Mouse (Mus musculus) stomach, embryonic 16.5 days (tissue): ENCODE data around the gene Dmbt1. TPM values are rescaled to one million over a fixed set of nuclear protein-coding genes. Genes with fewer than 3 reads are reported as not detected.
"Not testable (repeated sequence)": the region's sequence is repeated elsewhere in the genome, so short reads cannot be mapped to it uniquely, and the experiment has no call there.

ENCODE experiments used
- ATAC-seq: fragments of 200-750 bp; cut with Nextera tagmentation; 2 replicates; pipeline ENCODE4 v1.8.0; 2017; ENCODE audit warnings: moderate number of reproducible peaks, moderate TSS enrichment; ENCODE audit not compliant: insufficient read depth, low FRiP score
- H3K27ac ChIP-seq: fragments of 300-500 bp; sonication (generic); 2 replicates; pipeline ENCODE4 v1.5.1; 2014; ENCODE audit warnings: low read length
- H3K27me3 ChIP-seq: fragments of 300-500 bp; sonication (generic); 2 replicates; pipeline ENCODE4 v1.6.1; 2014; ENCODE audit warnings: low read length, control low read depth, mixed read lengths; ENCODE audit not compliant: control insufficient read depth, insufficient read depth
- H3K36me3 ChIP-seq: fragments of 300-500 bp; sonication (generic); 2 replicates; pipeline ENCODE4 v1.6.1; 2014; ENCODE audit warnings: low read length; ENCODE audit not compliant: control insufficient read depth, insufficient read depth
- H3K4me1 ChIP-seq: fragments of 300-500 bp; sonication (generic); 2 replicates; pipeline ENCODE4 v1.6.1; 2014; ENCODE audit warnings: low read length, control low read depth, mixed read lengths; ENCODE audit not compliant: control insufficient read depth, insufficient read depth
- H3K4me2 ChIP-seq: fragments of 300-500 bp; sonication (generic); 2 replicates; pipeline ENCODE4 v1.6.1; 2014; ENCODE audit warnings: low read depth, low read length, mixed read lengths
- H3K4me3 ChIP-seq: fragments of 300-500 bp; sonication (generic); replicated peaks from 2 replicates; pipeline ENCODE4 v1.5.1; 2014; ENCODE audit warnings: mild to moderate bottlenecking, low read length
- H3K9ac ChIP-seq: fragments of 300-500 bp; sonication (generic); 2 replicates; pipeline ENCODE4 v1.6.1; 2014; ENCODE audit warnings: low read length
- H3K9me3 ChIP-seq: fragments of 300-500 bp; sonication (generic); replicated peaks from 2 replicates; pipeline ENCODE4 v1.6.1; 2016; ENCODE audit warnings: low read length, control low read depth; ENCODE audit not compliant: control insufficient read depth
- WGBS: fragments of 180-500 bp; shearing (Covaris S2); extraction: QIAGEN DNeasy Blood & Tissue Kit; methylation state at CpG from one replicate; pipeline ENCODE4 v1.1.7; 2014; 5-methylcytosine and 5-hydroxymethylcytosine counted together
- polyA plus RNA-seq: library from polyadenylated mRNA; unstranded; fragments of >200 nt; fragmentation: Nextera tagmentation; extraction: Ambion mirVana; gene quantifications from 2 replicates; pipeline ENCODE4 v1.2.1, GENCODE M21; 2015

The Dmbt1 gene
- polyA plus RNA-seq, 1 experiment from 2014 or later = 68.6 TPM

DNA sequence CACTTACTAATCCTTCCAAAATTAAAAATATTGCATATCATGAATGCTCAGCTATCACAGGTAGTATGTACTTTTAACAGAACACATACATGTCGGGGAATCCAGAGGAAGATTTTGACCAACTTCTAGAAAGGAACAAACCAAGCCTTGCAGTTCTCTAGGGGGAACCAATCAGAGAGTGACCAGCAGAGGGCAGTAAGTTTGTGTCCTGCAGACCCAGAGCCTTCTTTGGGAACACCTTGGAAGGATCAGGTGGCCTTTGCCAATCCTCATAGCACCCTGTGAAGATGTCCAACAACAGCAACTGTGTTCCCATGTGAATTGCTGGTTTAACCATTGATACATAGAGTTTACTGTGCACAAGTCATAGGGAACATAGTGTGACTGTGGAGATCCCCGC is 30.7 kb downstream of the Dmbt1 start:
- Histone ChIP-seq H3K27me3 (no peaks in the 10 kb centered on the region), H3K4me2 (no peak overlapping the region), H3K9ac (no peak overlapping the region), H3K4me1 (no peaks in the 10 kb centered on the region), H3K36me3 (no peaks in the 10 kb centered on the region), H3K9me3 (no peaks in the 10 kb centered on the region), H3K4me3 (no peak overlapping the region), H3K27ac (no peak overlapping the region)
- no peak for ATAC-seq
- 80% methylated on average over 2 of the region's 2 CpGs for WGBS

DNA sequence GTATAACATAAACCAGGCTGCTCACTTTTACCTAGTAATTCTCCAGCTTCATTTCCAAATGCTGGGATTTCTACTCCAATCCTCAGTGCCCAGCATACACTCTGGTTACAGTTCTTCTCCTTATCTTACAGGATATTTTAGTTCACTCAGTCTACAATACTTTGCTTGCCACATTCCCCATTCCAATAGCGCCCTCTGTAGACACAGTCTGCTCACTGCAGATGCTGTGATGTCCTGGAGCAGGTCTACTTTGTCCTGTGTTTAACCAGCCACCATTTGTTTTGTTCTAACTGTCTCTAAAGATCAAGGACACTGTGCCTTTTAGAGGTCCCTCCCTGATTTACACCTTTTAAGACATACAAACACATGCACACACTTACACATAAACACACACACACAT is 36.3 kb downstream of the Dmbt1 start:
- H3K27ac ChIP-seq, ATAC-seq: not testable (repeated sequence)
- WGBS = 0% methylated on average over 1 of the region's 1 CpGs

DNA sequence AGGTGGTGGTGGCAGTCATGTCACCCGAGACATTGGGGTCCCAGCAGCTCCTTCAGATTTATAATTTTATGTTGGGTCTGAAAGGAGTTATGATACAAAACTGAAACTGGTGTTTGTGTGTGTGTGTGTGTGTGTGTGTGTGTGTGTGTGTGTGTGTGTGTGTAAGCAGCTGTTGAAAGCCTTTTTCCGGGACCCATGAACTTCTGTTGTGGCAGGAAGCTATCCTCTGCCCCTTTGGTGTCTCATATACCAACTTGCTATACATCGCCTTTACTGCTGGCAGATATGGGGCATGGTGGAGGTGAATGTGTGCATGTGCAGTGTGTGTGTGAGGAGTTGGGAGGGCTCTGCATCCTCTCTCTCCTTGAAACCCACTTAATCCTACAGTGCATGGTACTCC is 41.6 kb downstream of the Dmbt1 start:
- WGBS = 85% methylated on average over 3 of the region's 3 CpGs
- H3K27me3 ChIP-seq, H3K4me2 ChIP-seq, H3K36me3 ChIP-seq, H3K9ac ChIP-seq, ATAC-seq, H3K27ac ChIP-seq, H3K4me1 ChIP-seq, H3K9me3 ChIP-seq, H3K4me3 ChIP-seq: not testable (repeated sequence)

More for the DNA sequence above, 36.3 kb downstream of the Dmbt1 start:
- not testable (repeated sequence) for H3K4me2 ChIP-seq, H3K9me3 ChIP-seq, H3K4me1 ChIP-seq, H3K9ac ChIP-seq, H3K4me3 ChIP-seq, H3K27me3 ChIP-seq, H3K36me3 ChIP-seq

DNA sequence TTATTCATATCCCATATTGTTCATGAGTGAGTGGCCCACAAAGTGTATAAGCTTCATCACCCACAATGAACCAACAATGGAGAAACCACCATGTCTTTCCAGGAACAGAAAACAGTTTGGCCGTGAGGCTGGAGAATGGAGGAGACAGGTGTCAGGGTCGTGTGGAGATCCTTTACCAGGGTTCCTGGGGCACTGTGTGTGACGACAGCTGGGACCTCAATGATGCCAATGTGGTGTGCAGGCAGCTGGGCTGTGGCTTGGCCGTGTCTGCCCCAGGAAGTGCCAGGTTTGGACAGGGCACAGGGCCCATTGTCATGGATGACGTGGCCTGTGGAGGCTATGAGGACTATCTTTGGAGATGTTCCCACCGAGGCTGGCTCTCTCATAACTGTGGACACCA is 42.2 kb downstream of the Dmbt1 start:
- not testable (repeated sequence) for ATAC-seq, H3K4me3 ChIP-seq, H3K27ac ChIP-seq, H3K27me3 ChIP-seq, H3K9ac ChIP-seq, H3K4me2 ChIP-seq, H3K36me3 ChIP-seq, H3K4me1 ChIP-seq, H3K9me3 ChIP-seq
- WGBS = 80% methylated on average over 6 of the region's 6 CpGs

DNA sequence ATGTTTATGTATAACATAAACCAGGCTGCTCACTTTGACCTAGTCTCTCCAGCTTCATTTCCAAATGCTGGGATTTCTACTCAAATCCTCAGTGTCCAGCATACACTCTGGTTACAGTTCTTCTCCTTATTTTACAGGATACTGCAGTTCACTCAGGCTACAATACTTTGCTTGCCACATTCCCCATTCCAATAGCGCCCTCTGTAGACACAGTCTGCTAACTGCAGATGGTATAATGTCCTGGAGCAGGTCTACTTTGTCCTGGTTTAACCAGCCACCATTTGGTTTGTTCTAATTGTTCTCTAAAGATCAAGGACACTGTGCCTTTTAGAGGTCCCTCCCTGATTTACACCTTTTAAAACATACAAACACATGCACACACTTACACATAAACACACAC is 44.1 kb downstream of the Dmbt1 start:
- H3K4me2 ChIP-seq = no peak overlapping the region
- no peaks in the 10 kb centered on the region for H3K4me1 ChIP-seq
- H3K9ac ChIP-seq = no peak overlapping the region
- WGBS = 3% methylated on average over 1 of the region's 1 CpGs
- H3K4me3 ChIP-seq = no peak overlapping the region
- ATAC-seq = no peak
- H3K27me3 ChIP-seq = no peaks in the 10 kb centered on the region
- H3K9me3 ChIP-seq = no peaks in the 10 kb centered on the region
- H3K36me3 ChIP-seq = no peaks in the 10 kb centered on the region
- no peak overlapping the region for H3K27ac ChIP-seq

DNA sequence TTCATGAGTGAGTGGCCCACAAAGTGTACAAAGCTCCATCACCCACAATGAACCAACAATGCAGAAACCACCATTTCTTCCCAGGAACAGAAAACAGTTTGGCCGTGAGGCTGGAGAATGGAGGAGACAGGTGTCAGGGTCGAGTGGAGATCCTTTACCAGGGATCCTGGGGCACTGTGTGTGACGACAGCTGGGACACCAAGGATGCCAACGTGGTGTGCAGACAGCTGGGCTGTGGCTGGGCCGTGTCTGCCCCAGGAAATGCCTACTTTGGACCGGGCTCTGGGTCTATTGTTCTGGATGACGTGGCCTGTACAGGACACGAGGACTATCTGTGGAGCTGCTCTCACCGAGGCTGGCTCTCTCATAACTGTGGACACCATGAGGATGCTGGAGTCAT is 50.5 kb downstream of the Dmbt1 start:
- H3K9me3 ChIP-seq, H3K4me1 ChIP-seq, ATAC-seq, H3K36me3 ChIP-seq, H3K9ac ChIP-seq, H3K27ac ChIP-seq, H3K4me2 ChIP-seq, H3K4me3 ChIP-seq, H3K27me3 ChIP-seq: not testable (repeated sequence)
- WGBS = 77% methylated on average over 9 of the region's 9 CpGs

DNA sequence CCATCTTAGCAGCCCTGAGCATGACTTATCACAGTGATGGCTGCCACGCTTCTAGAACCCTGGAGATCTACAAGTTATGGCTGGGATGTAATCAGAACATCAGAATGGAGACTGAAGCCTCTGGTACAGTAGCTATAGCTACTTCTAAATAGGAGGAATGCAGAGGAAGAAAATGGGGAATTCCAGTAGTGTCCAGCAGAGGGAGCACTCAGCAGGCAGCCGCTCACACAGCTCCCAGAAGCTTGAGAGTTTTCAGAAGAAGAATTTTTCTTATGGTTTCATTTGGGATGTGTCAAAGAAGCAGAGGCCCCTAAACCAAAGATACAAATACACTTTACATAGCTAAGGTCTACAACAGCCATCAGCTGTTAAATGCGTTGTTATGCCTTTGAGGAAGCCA is 80.6 kb downstream of the Dmbt1 start:
- no peaks in the 10 kb centered on the region for H3K36me3 ChIP-seq
- WGBS = 28% methylated on average over 3 of the region's 3 CpGs
- H3K9me3 ChIP-seq = no peaks in the 10 kb centered on the region
- no peak overlapping the region for H3K9ac ChIP-seq
- no peak for ATAC-seq
- no peaks in the 10 kb centered on the region for H3K27me3 ChIP-seq
- no peaks in the 10 kb centered on the region for H3K4me1 ChIP-seq
- H3K4me3 ChIP-seq = no peak overlapping the region
- H3K4me2 ChIP-seq = no peak overlapping the region
- no peak overlapping the region for H3K27ac ChIP-seq

DNA sequence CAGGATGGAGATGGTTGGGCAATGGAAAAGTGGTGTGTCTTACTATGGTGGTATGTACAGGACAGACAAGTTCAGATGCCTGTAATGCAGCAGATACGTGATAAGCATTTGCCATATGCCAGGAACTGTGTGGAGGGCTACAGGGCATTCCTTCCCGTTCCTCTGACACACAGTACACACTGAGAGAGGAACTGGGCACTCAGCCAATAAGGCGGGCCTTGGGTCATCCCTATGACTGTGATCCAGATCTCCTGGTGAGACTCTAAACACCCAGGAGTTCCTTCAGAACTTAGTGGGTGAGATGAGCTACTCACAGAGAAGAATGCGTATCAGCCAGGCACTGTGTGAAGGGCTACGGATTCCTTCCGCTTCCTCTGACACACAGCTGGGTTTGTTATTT is 81.8 kb downstream of the Dmbt1 start:
- H3K9ac ChIP-seq = no peak overlapping the region
- no peak overlapping the region for H3K4me2 ChIP-seq
- ATAC-seq = no peak
- no peaks in the 10 kb centered on the region for H3K4me1 ChIP-seq
- no peak overlapping the region for H3K4me3 ChIP-seq
- no peaks in the 10 kb centered on the region for H3K9me3 ChIP-seq
- 42% methylated on average over 6 of the region's 6 CpGs for WGBS
- no peaks in the 10 kb centered on the region for H3K27me3 ChIP-seq
- no peaks in the 10 kb centered on the region for H3K36me3 ChIP-seq
- no peak overlapping the region for H3K27ac ChIP-seq

DNA sequence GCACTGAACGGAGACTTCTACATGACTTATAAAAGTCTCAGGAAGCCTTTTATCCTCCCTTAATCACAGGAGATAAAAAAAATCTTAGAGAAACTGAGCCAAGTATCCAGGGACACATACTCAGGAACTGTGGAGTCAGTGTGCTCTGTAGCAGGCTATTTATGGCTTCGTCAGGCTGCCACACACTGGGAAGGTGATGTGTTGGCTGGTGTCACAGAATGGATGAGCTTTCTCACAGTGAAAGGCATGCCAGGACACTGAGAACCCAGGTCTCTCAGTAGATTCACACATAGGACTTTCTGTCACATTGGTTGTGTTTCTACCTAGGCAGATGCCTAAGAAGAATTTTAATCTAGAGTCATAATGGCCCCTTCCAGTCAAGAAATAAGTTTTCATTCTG is 82.6 kb downstream of the Dmbt1 start:
- 70% methylated on average over 2 of the region's 2 CpGs for WGBS
- Histone ChIP-seq H3K36me3 (no peaks in the 10 kb centered on the region), H3K4me3 (no peak overlapping the region), H3K4me2 (no peak overlapping the region), H3K27ac (no peak overlapping the region), H3K9me3 (no peaks in the 10 kb centered on the region), H3K4me1 (no peaks in the 10 kb centered on the region), H3K9ac (no peak overlapping the region), H3K27me3 (no peaks in the 10 kb centered on the region)
- ATAC-seq = no peak

DNA sequence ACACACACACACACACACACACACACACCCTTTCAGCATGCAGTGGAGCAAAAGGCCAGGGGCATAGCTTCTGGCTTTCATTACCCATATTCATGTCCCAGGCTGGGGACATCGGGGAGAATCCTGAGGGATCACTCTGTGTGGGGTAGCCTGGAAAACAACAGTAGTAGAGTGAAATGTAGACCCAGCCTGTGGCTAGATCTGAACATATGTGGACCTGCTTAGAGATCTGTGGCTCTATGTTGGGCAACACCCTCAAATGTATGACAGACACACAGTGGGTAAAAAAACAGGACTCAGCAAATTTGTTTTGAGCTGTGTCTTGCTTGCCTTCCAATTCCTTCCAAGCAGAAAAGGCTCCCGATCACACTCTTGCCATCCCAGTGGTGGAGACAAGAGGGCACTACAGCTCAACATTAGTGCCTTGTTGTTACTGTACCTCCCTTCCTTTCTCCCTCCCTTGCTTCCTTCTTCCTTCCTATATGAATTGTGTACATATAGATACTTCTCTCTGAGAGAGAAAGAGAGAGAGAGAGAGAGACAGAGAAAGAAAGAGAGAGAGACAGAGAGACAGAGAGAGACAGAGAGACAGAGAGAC is 90.5 kb downstream of the Dmbt1 start:
- H3K4me3 ChIP-seq = no peak overlapping the region
- no peak for ATAC-seq
- no peaks in the 10 kb centered on the region for H3K9me3 ChIP-seq
- H3K27ac ChIP-seq = no peak overlapping the region
- H3K36me3 ChIP-seq = no peaks in the 10 kb centered on the region
- 84% methylated on average over 2 of the region's 2 CpGs for WGBS
- no peak overlapping the region for H3K9ac ChIP-seq
- H3K27me3 ChIP-seq = no peaks in the 10 kb centered on the region
- H3K4me1 ChIP-seq = no peaks in the 10 kb centered on the region
- no peak overlapping the region for H3K4me2 ChIP-seq
